Mouse (Mus musculus): ENCODE results near the gene Dpp3.

GRCm38 (mm10) chr19:4945540-4945939 lies 17.5 kb upstream of the Dpp3 start:
- TF ChIP-seq POLR2A (IDR thresholded peaks at IDR 0.05; ENCODE audit: extremely low read depth, insufficient read depth, low read length) = no peak
- no peak for TF ChIP-seq CTCF (IDR thresholded peaks at IDR 0.05; ENCODE audit: low read depth, low read length)
